Mouse (Mus musculus) bone marrow macrophage, adult 2 months (primary cell): ENCODE measurements at regions not wholly inside any gene's neighbourhood (a gene's known extent, or its start where the extent isn't known, plus 50 kb on each side); places are given as distances from the start of the nearest gene placed in this dataset.

Experiments
- CTCF ChIP-seq: IDR thresholded peaks from 2 replicates; pipeline ENCODE4 v1.5.1; 2012; ENCODE audit warnings: low read depth, mild to moderate bottlenecking, low read length, moderate library complexity
- POLR2A ChIP-seq: IDR thresholded peaks from 2 replicates; pipeline ENCODE4 v1.6.1; 2012; ENCODE audit warnings: mild to moderate bottlenecking, low read depth, low read length, borderline replicate concordance

- TF ChIP-seq POLR2A: no peak
- no peak for TF ChIP-seq CTCF
These were observed 656.8 kb downstream of the Dhx35 start for GRCm38 (mm10) chr2:159451439-159451838.
